Mouse (Mus musculus): ENCODE data around the gene Prss44. TPM values are rescaled to one million over a fixed set of nuclear protein-coding genes. Genes with fewer than 3 reads are reported as not detected.
A peak's percentile ranks its signal among the peaks of the same experiment; 100 is the strongest.

Gene Prss44
- polyA plus RNA-seq (2012; ENCODE audit: insufficient read depth, insufficient read length, missing spikeins): not detected in 2 replicates

GRCm38 (mm10) chr9:110813789-110814188 is at the start of gene Prss44:
TSS of gene Prss44 (plus strand) at chr9:110813994.
- Histone ChIP-seq H3K4me3 (ENCODE audit: insufficient read depth, low read depth, low read length) (no peak within 1 kb of the TSS), H3K4me1 (ENCODE audit: control insufficient read depth, insufficient read depth, insufficient read length, low read length) (no peaks in the 10 kb centered on the region), H3K27ac (replicated peaks; ENCODE audit: low read depth, low read length) (no peak within 1 kb of the TSS)

GRCm38 (mm10) chr9:110772336-110772735 is 41.5 kb upstream of the Prss44 start:
- no peak overlapping the region for H3K27ac ChIP-seq (replicated peaks; ENCODE audit: low read depth, low read length)
- H3K4me1 ChIP-seq (ENCODE audit: control insufficient read depth, insufficient read depth, insufficient read length, low read length): no peaks in the 10 kb centered on the region
- H3K4me3 ChIP-seq (ENCODE audit: insufficient read depth, low read depth, low read length): no peak overlapping the region

- Histone ChIP-seq H3K27ac (replicated peaks; ENCODE audit: low read depth, low read length) (no peak overlapping the region), H3K4me3 (ENCODE audit: insufficient read depth, low read depth, low read length) (no peak overlapping the region), H3K4me1 (ENCODE audit: control insufficient read depth, insufficient read depth, insufficient read length, low read length) (no peaks in the 10 kb centered on the region)
These were observed 39.2 kb upstream of the Prss44 start for GRCm38 (mm10) chr9:110774403-110775268.

- H3K4me3 ChIP-seq (ENCODE audit: insufficient read depth, low read depth, low read length): no peak overlapping the region
- H3K4me1 ChIP-seq (ENCODE audit: control insufficient read depth, insufficient read depth, insufficient read length, low read length): no peaks in the 10 kb centered on the region
- H3K27ac ChIP-seq (replicated peaks; ENCODE audit: low read depth, low read length): no peak overlapping the region
These were observed 38.3 kb upstream of the Prss44 start for GRCm38 (mm10) chr9:110775269-110776022.

GRCm38 (mm10) chr9:110778100-110778499 is 35.7 kb upstream of the Prss44 start:
- Histone ChIP-seq H3K27ac (replicated peaks; ENCODE audit: low read depth, low read length) (no peak overlapping the region), H3K4me3 (ENCODE audit: insufficient read depth, low read depth, low read length) (no peak overlapping the region), H3K4me1 (ENCODE audit: control insufficient read depth, insufficient read depth, insufficient read length, low read length) (no peaks in the 10 kb centered on the region)

- no peaks in the 10 kb centered on the region for H3K4me1 ChIP-seq (ENCODE audit: control insufficient read depth, insufficient read depth, insufficient read length, low read length)
- H3K27ac ChIP-seq (replicated peaks; ENCODE audit: low read depth, low read length): no peak overlapping the region
- H3K4me3 ChIP-seq (ENCODE audit: insufficient read depth, low read depth, low read length): no peak overlapping the region
These were observed 35.2 kb upstream of the Prss44 start for GRCm38 (mm10) chr9:110778559-110778958.

GRCm38 (mm10) chr9:110779242-110779913 is 34.4 kb upstream of the Prss44 start:
- Histone ChIP-seq H3K27ac (replicated peaks; ENCODE audit: low read depth, low read length) (no peak overlapping the region), H3K4me1 (ENCODE audit: control insufficient read depth, insufficient read depth, insufficient read length, low read length) (no peaks in the 10 kb centered on the region), H3K4me3 (ENCODE audit: insufficient read depth, low read depth, low read length) (no peak overlapping the region)

GRCm38 (mm10) chr9:110781256-110781721 is 32.5 kb upstream of the Prss44 start:
- Histone ChIP-seq H3K4me1 (ENCODE audit: control insufficient read depth, insufficient read depth, insufficient read length, low read length) (no peaks in the 10 kb centered on the region), H3K4me3 (ENCODE audit: insufficient read depth, low read depth, low read length) (peak overlapping the region; percentile 54), H3K27ac (replicated peaks; ENCODE audit: low read depth, low read length) (no peak overlapping the region)

- Histone ChIP-seq H3K4me3 (ENCODE audit: insufficient read depth, low read depth, low read length) (peak overlapping the region; percentile 54), H3K4me1 (ENCODE audit: control insufficient read depth, insufficient read depth, insufficient read length, low read length) (no peaks in the 10 kb centered on the region), H3K27ac (replicated peaks; ENCODE audit: low read depth, low read length) (no peak overlapping the region)
These were observed 32.1 kb upstream of the Prss44 start for GRCm38 (mm10) chr9:110781731-110782130.

- Histone ChIP-seq H3K4me1 (ENCODE audit: control insufficient read depth, insufficient read depth, insufficient read length, low read length) (no peaks in the 10 kb centered on the region), H3K4me3 (ENCODE audit: insufficient read depth, low read depth, low read length) (no peak overlapping the region), H3K27ac (replicated peaks; ENCODE audit: low read depth, low read length) (no peak overlapping the region)
These were observed 30.2 kb upstream of the Prss44 start for GRCm38 (mm10) chr9:110783611-110784010.

- no peak overlapping the region for H3K27ac ChIP-seq (replicated peaks; ENCODE audit: low read depth, low read length)
- no peaks in the 10 kb centered on the region for H3K4me1 ChIP-seq (ENCODE audit: control insufficient read depth, insufficient read depth, insufficient read length, low read length)
- no peak overlapping the region for H3K4me3 ChIP-seq (ENCODE audit: insufficient read depth, low read depth, low read length)
These were observed 25.6 kb upstream of the Prss44 start for GRCm38 (mm10) chr9:110788169-110788568.

- Histone ChIP-seq H3K4me1 (ENCODE audit: control insufficient read depth, insufficient read depth, insufficient read length, low read length) (no peaks in the 10 kb centered on the region), H3K27ac (replicated peaks; ENCODE audit: low read depth, low read length) (no peak overlapping the region), H3K4me3 (ENCODE audit: insufficient read depth, low read depth, low read length) (no peak overlapping the region)
These were observed 23.3 kb upstream of the Prss44 start for GRCm38 (mm10) chr9:110790462-110790861.

- no peak overlapping the region for H3K27ac ChIP-seq (replicated peaks; ENCODE audit: low read depth, low read length)
- H3K4me1 ChIP-seq (ENCODE audit: control insufficient read depth, insufficient read depth, insufficient read length, low read length): no peaks in the 10 kb centered on the region
These were observed 16.8 kb upstream of the Prss44 start for GRCm38 (mm10) chr9:110797013-110797412.

GRCm38 (mm10) chr9:110797866-110798265 is 15.9 kb upstream of the Prss44 start, which contains the start of gene Prss42:
TSS of gene Prss42 (plus strand) at chr9:110798166.
- Histone ChIP-seq H3K4me1 (ENCODE audit: control insufficient read depth, insufficient read depth, insufficient read length, low read length) (no peaks in the 10 kb centered on the region), H3K4me3 (ENCODE audit: insufficient read depth, low read depth, low read length) (no peak within 1 kb of the TSS)

More at GRCm38 (mm10) chr9:110797013-110797412, 16.8 kb upstream of the Prss44 start:
- no peak overlapping the region for H3K4me3 ChIP-seq (ENCODE audit: insufficient read depth, low read depth, low read length)

More at GRCm38 (mm10) chr9:110797866-110798265, 15.9 kb upstream of the Prss44 start, which contains the start of gene Prss42:
- H3K27ac ChIP-seq (replicated peaks; ENCODE audit: low read depth, low read length): no peak within 1 kb of the TSS

All from brown adipose tissue, adult 24 weeks (tissue).